In the genomic region with DNA sequence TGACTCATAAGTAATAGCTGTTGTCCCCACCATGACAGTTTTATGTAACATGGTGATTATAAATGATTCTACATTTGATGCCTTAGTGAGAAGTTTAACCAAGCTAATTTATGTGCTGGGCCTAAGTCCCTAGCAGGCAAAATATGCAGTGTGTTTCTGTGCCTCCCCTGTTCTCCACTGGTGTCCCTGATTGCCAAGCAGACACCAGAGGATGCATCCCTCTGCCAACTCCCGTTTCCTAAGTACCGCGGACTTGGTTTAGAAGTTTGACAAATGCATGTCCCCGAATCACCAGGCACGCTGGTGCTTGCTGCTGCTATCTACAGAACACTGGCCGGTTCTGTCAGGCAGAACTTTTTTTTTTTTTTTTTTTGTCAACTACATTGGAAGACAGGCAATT, we compare ENCODE assay signal across 16 mouse cellular contexts. TPM values are rescaled to one million over a fixed set of nuclear protein-coding genes. Genes with fewer than 3 reads are reported as not detected.
"Had no signal": no experiment of that assay in that cellular context is flagged by ENCODE, and none has a peak within 500 bp of the region (broad histone marks: within the 10 kb centered on the region; RNA-seq: fewer than 3 reads in every experiment).

No protein-coding gene starts in this region.

- DNase-seq: kidney, postnatal 10 days; kidney, postnatal 4 days; liver; liver, embryonic 13.5 days; liver, postnatal 0 days; lung, postnatal 14 days; retina, postnatal 1 day; right cerebral cortex, postnatal 4 days; spleen, adult 18-20 months; thymus, adult 18-20 months; thymus, postnatal 14 days had no signal

- ATAC-seq: liver, postnatal 0 days; midbrain, embryonic 15.5 days had no signal

- H3K4me2 ChIP-seq: limb, embryonic 12.5 days; liver, embryonic 13.5 days; lung, embryonic 15.5 days; midbrain, embryonic 15.5 days had no signal

- H3K27ac ChIP-seq: limb, embryonic 12.5 days; liver, embryonic 13.5 days; lung, embryonic 15.5 days; midbrain, embryonic 15.5 days had no signal

- H3K4me1 ChIP-seq: limb, embryonic 12.5 days; liver, embryonic 13.5 days; lung, embryonic 15.5 days; midbrain, embryonic 15.5 days had no signal

- H3K9me3 ChIP-seq: limb, embryonic 12.5 days; liver, embryonic 13.5 days; lung, embryonic 15.5 days; midbrain, embryonic 15.5 days had no signal

- H3K9ac ChIP-seq: limb, embryonic 12.5 days; liver, embryonic 13.5 days; liver, postnatal 0 days; lung, embryonic 15.5 days; midbrain, embryonic 15.5 days had no signal

- H3K4me3 ChIP-seq: limb, embryonic 12.5 days; liver, embryonic 13.5 days; lung, embryonic 15.5 days; midbrain, embryonic 15.5 days had no signal

- H3K36me3 ChIP-seq: limb, embryonic 12.5 days; liver, embryonic 13.5 days; lung, embryonic 15.5 days; midbrain, embryonic 15.5 days had no signal

- H3K27me3 ChIP-seq: limb, embryonic 12.5 days; liver, embryonic 13.5 days; lung, embryonic 15.5 days; midbrain, embryonic 15.5 days had no signal

RNA-seq across cellular contexts. Expression of a gene that starts 39.0 kb away (rescaled TPM):
- total RNA-seq: megakaryocyte-erythroid progenitor cell, adult 5-6 weeks; neutrophil, adult 5-6 weeks had no signal
